Mouse (Mus musculus): ENCODE measurements around the gene Satb1.
A peak's percentile ranks its signal among the peaks of the same experiment; 100 is the strongest.

The Satb1 gene

DNA sequence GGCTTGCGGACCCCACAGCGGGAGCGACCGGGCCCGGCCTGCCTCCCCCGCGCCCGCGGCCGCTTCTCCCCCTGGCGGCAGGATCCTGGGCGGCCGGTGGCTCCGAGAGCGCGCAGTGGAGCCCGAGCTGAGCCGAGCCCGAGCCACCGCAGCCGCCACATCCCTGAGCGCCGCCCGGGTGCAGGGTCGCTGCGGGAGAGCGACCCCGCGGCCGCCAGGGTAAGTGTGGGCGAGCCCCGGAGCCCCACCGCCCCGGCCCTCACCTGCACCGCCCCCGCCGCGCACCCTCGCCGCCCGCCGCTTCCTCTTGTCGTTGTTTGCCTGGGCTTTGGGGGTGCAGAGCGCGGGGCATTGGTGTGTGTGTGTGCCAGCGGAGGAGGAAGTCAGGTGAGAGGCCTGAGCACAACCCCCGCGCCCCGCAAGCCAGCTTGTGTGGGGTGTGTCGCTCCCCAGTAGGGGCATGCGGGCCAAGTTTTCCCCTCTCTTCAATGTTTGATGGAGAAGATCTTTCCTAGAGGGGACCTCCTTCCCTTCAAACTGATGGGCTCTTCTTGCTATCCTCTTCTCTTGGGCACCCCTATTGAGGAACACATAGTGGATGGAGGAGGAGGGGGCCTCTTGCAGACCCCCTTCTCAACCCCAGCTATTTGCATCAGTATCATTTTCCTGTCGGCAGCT, at the start of gene Satb1:
TSS of gene Satb1 (minus strand) at position 391 of the 678 bp plus-strand sequence.
- peak; percentile 47 for DNase-seq (ENCODE audit: low spot score)

DNA sequence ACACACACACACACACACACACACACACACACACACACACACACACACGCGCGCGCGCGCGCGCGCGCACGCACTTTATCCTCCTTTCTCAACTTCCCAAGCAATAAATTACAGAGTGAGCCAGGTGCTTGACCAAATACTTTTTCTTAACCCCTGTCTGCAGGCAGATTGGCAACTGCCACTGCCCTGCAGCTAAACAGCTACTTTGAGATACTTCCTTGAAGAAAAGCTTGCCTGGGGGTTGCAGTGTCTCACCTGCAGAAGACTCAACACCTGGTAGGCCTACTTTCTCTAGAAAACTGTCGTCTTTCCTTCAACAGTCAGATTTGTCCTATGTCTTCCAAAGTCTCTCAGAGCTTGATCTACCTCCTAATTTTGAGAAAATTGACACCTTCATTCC, 49.5 kb upstream of the Satb1 start:
- DNase-seq (ENCODE audit: low spot score) = no peak

DNA sequence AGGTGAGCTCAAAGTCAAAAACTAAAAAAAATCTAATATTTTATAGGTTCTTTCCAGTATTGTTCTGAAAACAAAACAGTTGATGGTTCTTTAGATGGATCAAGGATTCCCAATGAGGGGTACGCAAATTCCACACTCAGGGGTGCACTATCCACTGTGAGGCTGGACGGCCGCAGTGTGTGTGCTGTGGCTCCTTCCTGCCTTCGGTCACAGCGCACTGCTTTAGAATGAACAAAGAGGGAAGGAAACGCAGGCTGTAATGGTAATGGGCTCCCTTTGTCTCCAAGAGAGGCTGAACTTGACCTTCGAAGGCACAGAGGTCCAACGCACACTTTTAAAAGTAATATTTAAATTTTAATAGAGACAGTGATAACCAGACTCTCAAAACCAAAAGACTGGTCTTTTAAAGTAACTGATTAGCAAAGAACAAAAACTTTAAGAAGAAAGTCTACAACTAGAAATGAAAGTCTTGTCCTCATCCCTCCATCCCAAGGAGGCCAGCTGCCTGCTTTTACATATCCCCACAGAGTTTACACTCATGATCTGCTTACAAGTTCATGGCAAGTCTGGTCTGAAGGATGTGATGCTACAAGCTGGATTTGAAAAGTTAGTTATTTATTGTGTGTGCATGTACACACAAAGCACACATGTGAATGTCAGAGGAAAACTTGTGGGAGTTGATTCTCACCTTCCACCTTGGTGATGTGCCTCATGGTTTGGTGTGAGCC, 48.0 kb upstream of the Satb1 start:
- DNase-seq (ENCODE audit: low spot score) = no peak

DNA sequence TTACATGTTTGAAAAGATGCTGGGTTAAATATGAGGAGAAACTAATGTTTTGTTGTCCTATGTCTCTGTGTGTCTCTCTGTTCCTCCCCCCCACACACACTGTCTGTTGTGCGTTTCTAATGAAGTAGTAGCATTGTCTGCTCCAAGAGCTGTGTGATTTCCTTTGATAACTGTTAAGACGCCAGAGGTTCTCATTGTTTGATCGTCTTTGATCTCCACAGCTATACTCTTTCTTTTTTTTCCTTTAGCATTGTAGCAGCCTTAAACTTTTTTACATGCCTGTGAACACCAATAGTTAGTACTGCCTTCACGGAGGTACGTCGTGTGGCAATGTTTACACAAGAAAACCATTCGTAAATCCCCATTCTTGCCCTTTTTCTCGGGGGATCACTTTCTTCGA, 47.1 kb upstream of the Satb1 start:
- DNase-seq (ENCODE audit: low spot score) = no peak

DNA sequence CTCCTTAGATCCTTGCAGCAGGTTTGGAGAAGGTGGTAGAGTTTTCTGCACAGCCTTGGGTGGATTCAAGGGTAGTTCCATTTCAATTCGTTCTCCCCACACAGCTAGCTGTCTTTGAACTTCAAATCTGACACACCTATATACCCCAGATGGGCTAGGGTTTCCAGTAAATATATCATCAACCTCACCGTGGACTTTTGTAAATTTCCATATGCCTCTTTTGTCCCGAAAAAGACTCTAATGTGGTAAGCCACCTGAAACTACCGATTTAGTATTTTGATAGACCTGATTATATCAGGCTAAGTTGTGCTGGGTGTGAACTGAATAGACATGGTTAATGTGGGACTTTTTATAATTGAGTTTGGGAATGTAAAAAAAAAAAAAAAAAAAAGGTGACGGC, 46.6 kb upstream of the Satb1 start:
- DNase-seq (ENCODE audit: low spot score) = no peak

DNA sequence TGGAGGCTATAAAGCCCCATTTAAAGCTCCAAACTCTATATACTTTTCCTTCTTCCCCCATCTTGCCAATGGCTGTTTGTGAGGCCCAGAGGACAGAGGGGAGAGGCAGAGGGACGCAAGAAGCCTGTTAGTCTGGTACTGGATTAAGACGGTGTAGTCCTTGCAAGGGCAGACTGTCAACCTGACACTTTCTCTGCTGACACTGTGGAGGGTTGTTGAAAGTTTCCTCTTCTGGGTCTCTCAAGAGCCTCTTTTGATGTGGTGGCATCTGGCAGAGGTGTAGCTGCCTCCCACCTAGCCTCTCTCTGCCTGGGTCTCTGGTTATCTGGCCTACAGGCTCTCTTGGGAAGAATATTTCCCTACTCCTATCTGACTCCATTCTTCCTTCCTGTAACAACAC, 46.1 kb upstream of the Satb1 start:
- DNase-seq (ENCODE audit: low spot score) = no peak

DNA sequence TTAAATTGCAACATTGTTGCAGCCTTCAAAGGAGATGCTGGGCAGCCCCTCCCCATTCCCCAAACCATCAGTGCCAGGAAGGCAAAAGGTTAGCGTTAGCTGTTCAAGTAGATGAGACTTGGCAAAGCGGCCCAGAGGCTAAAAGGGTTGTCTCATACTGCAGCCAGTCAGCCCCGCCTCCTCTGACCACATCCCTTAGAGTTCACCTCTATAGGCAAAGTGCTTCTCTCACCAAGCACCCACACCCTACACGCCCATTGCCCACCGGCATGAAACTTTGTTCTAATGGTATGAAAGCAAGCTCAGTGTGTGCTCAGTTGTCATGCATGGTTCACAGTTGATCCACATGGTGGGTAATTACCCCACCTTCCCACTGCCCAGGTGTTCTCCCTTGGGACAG, 43.4 kb upstream of the Satb1 start:
- no peak for DNase-seq (ENCODE audit: low spot score)

DNA sequence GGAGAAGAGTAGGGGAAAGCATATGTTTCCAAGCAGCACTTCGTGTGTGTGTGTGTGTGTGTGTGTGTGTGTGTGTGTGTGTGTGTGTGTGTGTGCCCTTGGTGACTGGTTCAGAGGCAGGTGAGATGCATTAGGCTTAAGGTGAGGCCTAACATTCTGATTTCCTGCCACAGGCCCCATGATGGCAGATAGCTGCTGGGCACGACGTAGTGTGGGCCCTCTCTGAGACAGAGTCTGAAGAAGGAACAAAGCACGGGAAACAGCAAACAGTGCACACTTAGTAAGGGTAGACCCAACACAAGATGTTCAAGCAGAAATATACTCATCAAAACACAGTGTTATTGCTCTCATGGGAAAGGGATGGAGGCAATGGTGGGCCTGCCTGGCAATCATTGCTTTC, 24.5 kb upstream of the Satb1 start:
- no peak for DNase-seq (ENCODE audit: low spot score)

DNA sequence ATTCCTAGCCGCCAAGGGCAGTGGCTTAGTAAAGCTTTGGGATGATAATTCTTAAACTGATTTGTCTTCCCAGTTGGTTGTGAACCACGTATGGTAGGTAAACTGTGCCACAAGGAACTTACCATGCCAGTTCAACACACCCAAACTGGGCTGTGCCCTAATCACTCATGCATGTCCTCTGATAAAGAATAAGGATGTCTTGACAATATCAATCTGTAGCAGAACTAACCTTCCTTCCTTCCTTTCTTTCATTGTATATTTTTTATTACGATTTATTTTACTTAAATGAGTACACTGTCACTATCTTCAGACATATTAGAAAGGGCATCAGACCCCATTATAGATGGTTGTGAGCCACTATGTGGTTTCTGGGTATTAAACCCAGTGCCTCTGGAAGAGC, 23.2 kb upstream of the Satb1 start:
- no peak for DNase-seq (ENCODE audit: low spot score)

DNA sequence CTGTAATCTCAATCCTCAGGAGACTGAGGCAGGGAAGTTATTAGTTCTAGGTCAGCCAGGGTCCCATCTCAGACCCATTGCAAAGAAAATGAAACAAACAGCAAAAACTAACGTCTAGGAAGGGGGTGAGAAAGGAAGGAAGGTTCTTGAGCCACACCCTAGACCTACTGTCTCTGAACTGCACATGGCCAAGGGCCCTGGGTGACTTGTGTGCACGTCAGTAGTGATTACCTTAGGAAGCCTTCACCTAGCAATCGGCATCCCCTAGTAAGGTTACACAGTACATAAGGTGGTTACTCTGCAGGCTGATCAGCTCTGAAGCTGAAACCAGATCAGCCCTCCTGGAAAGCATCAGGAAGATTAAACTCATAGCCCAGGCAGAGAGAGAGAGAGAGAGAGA, 22.2 kb upstream of the Satb1 start:
- no peak for DNase-seq (ENCODE audit: low spot score)

DNA sequence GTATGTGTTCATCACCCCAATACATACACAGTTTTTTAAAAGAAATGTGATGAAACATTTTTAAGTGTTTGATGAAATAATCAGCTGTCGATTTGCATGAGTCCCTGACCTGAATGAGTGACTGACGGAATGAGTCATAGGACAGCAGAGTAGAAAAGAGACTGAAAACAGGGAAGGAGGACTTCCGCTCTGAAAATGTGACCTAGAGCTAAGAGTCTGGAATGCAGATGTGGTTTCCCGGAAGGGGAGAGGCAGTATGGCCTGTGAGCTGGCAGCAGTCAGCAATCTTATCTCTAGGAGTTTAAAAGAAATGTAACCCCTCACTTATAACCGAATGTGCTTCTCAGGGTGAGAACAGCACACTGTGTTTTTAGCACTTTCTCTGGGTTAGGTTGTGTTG, 20.9 kb upstream of the Satb1 start:
- DNase-seq (ENCODE audit: low spot score) = no peak

DNA sequence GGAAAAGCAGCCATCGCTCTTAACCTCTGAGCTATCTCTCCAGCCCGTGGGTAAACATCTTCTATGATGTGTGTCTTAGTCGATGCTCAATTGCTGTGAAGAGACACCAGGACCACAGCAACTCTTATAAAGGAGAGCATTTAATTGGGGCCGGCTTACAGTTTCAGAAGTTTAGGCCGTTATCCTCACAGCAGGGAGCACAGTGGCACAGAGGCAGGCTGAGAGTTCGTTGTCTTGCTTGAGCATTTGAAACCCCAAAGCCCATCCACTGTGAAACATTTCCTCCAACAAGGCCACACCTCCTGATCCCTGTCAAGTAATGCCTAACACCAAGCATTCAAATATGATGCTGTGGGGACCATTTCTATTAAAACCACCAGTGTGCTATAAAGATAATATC, 7.5 kb upstream of the Satb1 start:
- DNase-seq (ENCODE audit: low spot score) = no peak

DNA sequence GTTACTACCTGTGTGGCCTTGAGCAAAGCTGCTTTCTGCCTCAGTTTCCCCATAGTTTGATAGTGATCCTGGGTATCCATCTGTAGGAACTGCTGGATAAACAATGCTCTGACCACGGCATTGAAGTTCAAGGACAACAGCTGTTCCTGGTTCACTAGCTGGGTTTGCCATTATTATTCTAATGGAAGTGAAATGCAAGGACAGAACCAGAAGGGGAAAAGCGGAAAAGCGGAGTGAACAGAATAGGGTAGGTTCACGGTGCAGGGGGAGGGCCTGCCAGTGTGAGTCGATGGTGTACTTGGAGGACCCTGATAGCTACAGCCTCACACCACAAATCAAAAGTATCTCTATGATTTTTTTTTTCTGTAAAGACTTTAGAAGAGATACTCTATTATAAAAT, 6.4 kb upstream of the Satb1 start:
- no peak for DNase-seq (ENCODE audit: low spot score)

DNA sequence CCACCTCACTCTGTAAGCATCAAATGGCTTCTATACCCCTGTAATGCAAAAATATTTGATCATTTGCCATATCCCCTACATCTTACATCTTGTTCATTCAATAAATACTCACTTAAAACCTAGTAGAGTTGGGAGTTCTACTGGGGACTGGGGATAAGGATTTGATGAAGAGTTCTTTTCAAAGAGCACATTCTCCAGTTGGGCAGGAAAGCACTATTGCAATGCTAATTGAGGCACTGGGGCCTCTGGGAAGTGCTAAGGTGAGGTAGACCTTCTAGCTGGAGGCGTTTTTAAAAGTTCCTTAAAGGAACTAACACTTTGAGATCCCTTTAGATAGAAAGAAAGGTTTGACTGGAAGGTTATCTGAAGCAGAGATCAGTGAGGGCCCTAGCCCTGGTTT, 3.8 kb upstream of the Satb1 start:
- DNase-seq (ENCODE audit: low spot score) = no peak

DNA sequence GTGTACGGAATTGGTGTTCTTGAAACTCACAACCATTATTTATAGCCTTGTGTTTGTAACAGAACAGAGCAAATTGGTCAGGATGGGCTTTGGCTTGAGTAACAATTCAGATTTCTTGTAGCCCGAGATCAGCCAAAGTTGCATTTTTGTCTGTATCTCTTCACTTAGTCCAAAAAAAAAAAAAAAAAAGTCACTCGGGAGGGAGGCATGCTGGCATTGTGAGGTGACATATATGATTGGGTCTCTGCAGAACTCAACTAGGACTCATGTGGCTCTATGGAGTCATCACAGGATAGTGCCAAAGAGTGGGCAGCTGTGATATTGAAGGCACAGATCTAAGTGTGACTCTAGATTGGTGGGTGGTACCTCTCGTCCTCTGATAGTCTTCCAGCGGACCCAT, 3.2 kb upstream of the Satb1 start:
- DNase-seq (ENCODE audit: low spot score) = no peak

DNA sequence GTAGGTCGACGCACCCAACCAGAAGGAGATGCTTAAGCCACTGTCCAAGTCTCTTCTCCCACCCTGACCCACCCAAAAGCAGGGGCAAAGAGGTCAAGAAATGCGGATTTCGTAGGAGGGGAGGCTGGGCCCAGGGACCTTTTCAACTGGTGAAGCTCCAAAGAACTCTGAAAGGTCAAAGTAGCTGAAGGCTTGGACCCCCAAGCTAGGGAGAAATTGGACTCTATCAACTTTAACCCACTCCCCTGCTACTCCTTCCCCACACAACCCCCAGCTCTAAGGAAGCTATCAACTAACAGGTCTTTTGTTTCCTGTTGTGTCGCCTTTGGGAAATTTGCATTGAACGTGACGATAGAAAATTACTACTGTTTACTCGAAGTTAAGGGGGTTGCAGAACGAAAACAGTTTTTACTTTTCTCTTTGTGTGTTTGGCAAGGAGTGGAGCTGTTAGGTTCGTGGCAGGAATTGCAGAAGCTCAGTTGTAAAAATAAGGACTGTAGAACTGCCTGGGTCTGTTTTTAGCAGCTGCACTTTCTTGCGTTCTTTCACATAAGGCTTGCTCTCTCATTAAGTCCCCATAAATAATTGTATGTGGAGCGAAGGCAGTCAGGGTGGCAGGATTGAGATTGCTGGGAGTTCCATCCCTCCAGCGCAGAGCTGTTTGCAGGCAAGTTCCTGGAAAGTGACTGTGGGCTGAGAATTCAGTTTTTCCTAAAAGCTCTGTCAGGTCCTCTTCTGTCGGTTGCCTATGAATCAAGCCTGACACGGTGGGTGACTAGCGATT, 680 bp upstream of the Satb1 start:
- no peak for DNase-seq (ENCODE audit: low spot score)

DNA sequence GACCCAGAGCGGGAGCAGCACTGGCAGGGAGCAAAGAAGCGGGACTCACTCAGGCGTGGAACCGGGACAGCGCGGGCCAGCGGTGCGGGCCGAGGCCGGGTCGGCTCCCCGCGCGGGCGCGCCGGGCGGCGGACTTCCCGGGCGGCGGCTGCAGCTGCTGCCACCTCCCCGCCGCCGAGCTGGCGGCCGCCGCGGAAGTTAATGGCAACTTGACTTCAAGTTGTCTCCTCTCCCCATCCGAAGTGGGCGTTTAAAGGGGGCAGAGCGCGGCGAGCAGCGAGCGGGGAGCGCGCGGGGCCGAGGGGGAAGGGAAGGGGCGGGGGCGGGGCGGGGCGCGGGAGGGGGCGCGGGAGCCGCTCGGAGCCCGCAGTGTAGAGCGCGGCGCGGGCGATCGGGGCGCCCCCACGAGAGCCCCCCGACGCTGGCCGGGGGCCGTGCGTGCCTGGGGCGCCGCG, 642 bp downstream of the Satb1 start:
- peak; percentile 10 for DNase-seq (ENCODE audit: low spot score)

DNA sequence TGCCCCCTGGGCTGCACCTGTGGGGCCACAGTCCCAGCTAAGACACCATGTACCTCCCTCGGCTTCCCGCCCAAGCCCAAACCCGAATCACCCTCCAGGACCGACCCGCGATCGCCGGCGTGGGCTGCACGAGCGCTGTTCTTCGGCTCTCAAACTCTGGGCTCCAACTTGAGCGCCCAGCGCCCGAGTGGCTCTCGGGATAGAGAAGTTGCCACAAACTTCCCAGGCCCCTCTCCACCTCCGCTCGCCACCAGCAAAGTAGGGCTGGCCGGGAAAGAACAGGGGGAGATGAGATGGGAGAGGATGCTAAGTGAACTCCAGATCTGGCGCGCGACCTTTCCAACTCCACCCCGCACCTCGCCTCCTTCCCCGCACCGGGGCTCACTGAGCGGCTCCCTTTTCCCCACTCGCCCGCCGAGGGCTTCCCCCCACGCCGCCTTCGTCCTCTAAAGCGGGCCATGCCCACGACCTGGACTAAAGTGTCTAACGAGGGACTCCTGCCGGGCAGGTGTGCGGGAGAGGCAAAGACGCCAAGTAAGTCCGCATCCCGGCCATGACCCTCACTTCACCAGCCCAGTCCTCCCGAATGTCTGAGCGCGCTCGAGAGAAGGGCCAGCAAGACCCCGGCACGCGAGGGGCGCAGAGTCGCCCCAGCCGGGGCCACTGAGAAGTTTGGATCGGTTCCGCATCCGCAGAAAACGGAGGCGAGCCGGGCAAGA, 1.2 kb downstream of the Satb1 start:
- no peak for DNase-seq (ENCODE audit: low spot score)

DNA sequence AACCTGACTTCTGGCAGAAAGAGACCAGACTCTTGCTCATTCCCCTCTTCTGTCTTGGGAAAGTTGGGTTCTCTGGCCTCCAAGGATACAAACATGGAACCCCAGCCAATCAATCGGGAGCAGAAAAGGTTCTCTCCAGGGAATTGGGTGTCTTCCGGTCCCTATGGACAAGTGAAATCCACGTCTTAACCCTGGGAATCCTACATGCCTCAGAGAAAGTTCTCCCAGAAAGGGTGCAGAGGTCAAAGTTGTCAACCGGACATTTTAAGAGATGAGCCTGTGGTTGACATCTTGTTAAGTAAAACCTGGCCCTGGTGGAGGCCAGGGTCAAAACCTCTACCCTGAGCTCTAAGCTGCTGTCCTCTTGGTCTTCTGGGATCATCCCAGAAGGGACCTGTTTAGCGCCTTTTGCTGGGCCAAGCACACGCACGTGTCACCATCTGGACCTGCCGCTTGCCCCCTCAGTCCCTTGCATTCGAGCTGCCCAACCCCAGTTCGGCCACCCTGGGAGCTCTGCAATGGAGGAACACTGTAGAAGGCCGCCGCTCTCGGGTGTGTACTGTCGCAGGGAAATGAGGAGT, 1.9 kb downstream of the Satb1 start:
- DNase-seq (ENCODE audit: low spot score) = no peak

DNA sequence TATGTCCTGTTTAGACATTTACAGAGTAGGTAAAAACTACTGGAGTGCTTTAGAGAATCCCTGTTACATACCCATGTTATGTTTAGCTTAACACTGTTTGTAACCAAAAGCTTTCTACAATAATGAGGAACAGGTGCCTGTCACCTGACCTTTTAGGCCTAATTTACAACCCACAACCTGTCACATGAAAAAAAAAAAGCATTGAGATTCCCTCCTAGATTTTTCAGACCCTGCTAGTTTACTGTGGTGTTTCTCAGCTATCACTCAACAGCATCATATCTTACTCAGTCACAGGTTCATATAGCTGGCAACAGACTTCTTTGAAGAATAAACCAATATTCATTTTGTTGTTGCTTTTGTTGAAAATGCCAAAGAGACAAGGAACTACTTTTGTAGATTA, 3.7 kb downstream of the Satb1 start:
- DNase-seq (ENCODE audit: low spot score) = no peak

DNA sequence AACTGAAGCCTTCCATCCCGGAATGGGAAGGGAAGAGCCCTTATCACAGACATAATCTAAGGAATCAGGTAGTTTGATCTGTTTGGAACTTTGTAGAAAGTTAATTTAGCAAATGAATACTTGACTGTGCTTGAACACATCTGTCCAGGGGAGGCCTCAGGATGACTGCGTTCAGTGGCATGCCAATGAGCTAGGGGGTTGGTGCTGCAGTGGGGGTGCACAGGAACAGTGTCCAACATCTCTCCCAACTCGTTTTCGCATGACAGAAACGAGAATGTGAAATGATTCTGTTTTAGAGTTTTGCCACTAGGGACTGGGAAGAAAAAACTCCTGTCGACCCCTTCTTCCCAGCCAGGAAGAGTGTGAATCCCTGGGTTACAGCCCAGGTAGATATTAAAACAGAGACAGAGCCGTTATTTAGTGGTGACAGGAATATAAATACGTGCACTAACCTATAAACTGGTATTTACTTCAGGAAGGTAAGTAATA, 5.1 kb downstream of the Satb1 start:
- DNase-seq (ENCODE audit: low spot score) = no peak

DNA sequence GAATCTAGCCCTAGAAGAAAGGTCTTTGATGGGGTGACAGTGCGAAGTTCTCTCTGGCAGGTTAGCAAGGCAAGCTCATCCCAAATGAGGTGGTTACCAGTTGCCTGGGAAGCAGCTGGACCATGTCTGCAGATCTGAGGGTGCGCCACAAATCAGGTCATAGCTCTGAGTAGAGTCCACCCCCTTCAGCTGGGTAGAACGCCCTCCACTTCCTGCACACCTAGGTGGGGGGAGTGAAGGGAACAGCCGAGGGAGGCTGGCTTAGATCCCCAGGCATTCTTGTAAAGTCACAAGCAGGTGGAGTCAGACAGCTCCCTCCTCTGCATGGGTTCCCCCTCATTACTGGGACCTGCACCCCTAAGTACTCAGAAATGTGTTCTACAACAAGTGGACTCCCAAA, 6.6 kb downstream of the Satb1 start:
- DNase-seq (ENCODE audit: low spot score) = no peak

Measured in ovary, postnatal 14 days (tissue).